Mouse (Mus musculus): ENCODE data around the gene Gm21118. TPM values are rescaled to one million over a fixed set of nuclear protein-coding genes. Genes with fewer than 3 reads are reported as not detected.
"Not testable (repeated sequence)": the region's sequence is repeated elsewhere in the genome, so short reads cannot be mapped to it uniquely, and the experiment has no call there.

Gene Gm21118
- total RNA-seq (2014; fragmentation: Nextera tagmentation) (not detected in 2 replicates), total RNA-seq (2017) (not detected in 2 replicates)

- not testable (repeated sequence) for ATAC-seq (replicated peaks; ENCODE audit: low FRiP score, low TSS enrichment, poor library complexity, severe bottlenecking)
These were observed at the start of gene Gm21118 for GRCm38 (mm10) chrY:70273542-70273941. Gene Gm21118, minus strand, starts transcription at chrY:70273642.

- ATAC-seq (replicated peaks; ENCODE audit: low FRiP score, low TSS enrichment, poor library complexity, severe bottlenecking) = not testable (repeated sequence)
These were observed 29.7 kb upstream of the Gm21118 start, which contains the start of the genes Gm29423 and Gm29644 for GRCm38 (mm10) chrY:70303187-70303586. Gene Gm29423, minus strand, starts transcription at chrY:70303287. Gene Gm29644, minus strand, starts transcription at chrY:70303343.

Other genes with a start within 250 kb of the Gm21118 start
- gene Gm29423, start 29.6 kb upstream of the Gm21118 start, total RNA-seq (2014; fragmentation: Nextera tagmentation) = not detected in 2 replicates
- gene Gm29423, start 29.6 kb upstream of the Gm21118 start, total RNA-seq (2017) = not detected in 2 replicates
- not detected in 2 replicates for gene Gm29644, start 29.7 kb upstream of the Gm21118 start, total RNA-seq (2014; fragmentation: Nextera tagmentation)
- not detected in 2 replicates for gene Gm29644, start 29.7 kb upstream of the Gm21118 start, total RNA-seq (2017)
- gene Gm20888, start 168.2 kb upstream of the Gm21118 start, total RNA-seq (2014; fragmentation: Nextera tagmentation) = not detected in 2 replicates
- gene Gm20888, start 168.2 kb upstream of the Gm21118 start, total RNA-seq (2017) = not detected in 2 replicates